Mouse (Mus musculus) MEL (cell line): ENCODE results near the gene Hes1. TPM values are rescaled to one million over a fixed set of nuclear protein-coding genes. Genes with fewer than 3 reads are reported as not detected.

ENCODE experiments used
- DNase-seq: peaks from one replicate; pipeline ENCODE4 v3.0.0; 2011; ENCODE audit warnings: low read depth, low spot score
- H3K27ac ChIP-seq: 2 replicates; pipeline ENCODE4 v1.5.1; 2012; ENCODE audit warnings: low read depth, mild to moderate bottlenecking, control low read depth, low read length, moderate library complexity; ENCODE audit not compliant: control insufficient read depth
- H3K27me3 ChIP-seq, 2 experiments: fragments of 150-350 bp in 1 of 2; sonication (generic) in 1 of 2; 2 replicates each; pipeline ENCODE4 v1.6.1; 2012; ENCODE audit warnings: low read length in 2 of 2, mild to moderate bottlenecking in 2 of 2, improper control_type of control experiment in 1 of 2, moderate library complexity in 1 of 2; ENCODE audit not compliant: insufficient read depth in 2 of 2, control insufficient read depth in 1 of 2
- H3K36me3 ChIP-seq, 2 experiments: 2 replicates each; pipeline ENCODE4 v1.6.1; 2012 to 2014; ENCODE audit warnings: low read length in 2 of 2, improper control_type of control experiment in 1 of 2, inconsistent platforms in 1 of 2, mild to moderate bottlenecking in 1 of 2; ENCODE audit not compliant: insufficient read depth in 2 of 2, control insufficient read depth in 1 of 2
- H3K4me1 ChIP-seq, 2 experiments: fragments of 150-350 bp in 1 of 2; sonication (generic) in 1 of 2; 2 replicates each; pipeline ENCODE4 v1.6.1; 2012; ENCODE audit warnings: low read length in 2 of 2, improper control_type of control experiment in 1 of 2, mild to moderate bottlenecking in 1 of 2; ENCODE audit not compliant: insufficient read depth in 2 of 2, control insufficient read depth in 1 of 2
- H3K4me3 ChIP-seq, 2 experiments: fragments of 150-350 bp in 1 of 2; sonication (generic) in 1 of 2; 2 replicates each; pipeline ENCODE4 v1.5.1; 2012; ENCODE audit warnings: low read depth in 2 of 2, low read length in 2 of 2, mild to moderate bottlenecking in 2 of 2, moderate library complexity in 2 of 2, control low read depth in 1 of 2, improper control_type of control experiment in 1 of 2; ENCODE audit not compliant: control insufficient read depth in 1 of 2, insufficient read depth in 1 of 2
- H3K79me2 ChIP-seq: 2 replicates; pipeline ENCODE4 v1.6.1; 2012; ENCODE audit warnings: mild to moderate bottlenecking, low read length, moderate library complexity; ENCODE audit not compliant: control insufficient read depth, poor library complexity, insufficient read depth
- H3K9ac ChIP-seq: 2 replicates; pipeline ENCODE4 v1.6.1; 2012; ENCODE audit warnings: low read depth, mild to moderate bottlenecking, control low read depth, low read length, moderate library complexity; ENCODE audit not compliant: control insufficient read depth, poor library complexity, severe bottlenecking
- H3K9me3 ChIP-seq: fragments of 150-350 bp; sonication (generic); replicated peaks from 2 replicates; pipeline ENCODE4 v1.6.1; 2012; ENCODE audit warnings: mild to moderate bottlenecking, low read length, improper control_type of control experiment, moderate library complexity; ENCODE audit not compliant: insufficient read depth
- BHLHE40 ChIP-seq: IDR thresholded peaks from 2 replicates; pipeline ENCODE4 v1.6.1; 2012; ENCODE audit warnings: low read depth, mild to moderate bottlenecking, inconsistent platforms, low read length, improper control_type of control experiment, borderline replicate concordance
- CHD1 ChIP-seq: IDR thresholded peaks from 2 replicates; pipeline ENCODE4 v1.6.1; 2012; ENCODE audit warnings: low read depth, mild to moderate bottlenecking, inconsistent platforms, low read length, improper control_type of control experiment
- CTCF ChIP-seq, 3 experiments: IDR thresholded peaks in 2 of 3; conservative IDR thresholded peaks in 1 of 3; 2 replicates each; pipeline ENCODE4 v1.5.1; 2011 to 2012; ENCODE audit warnings: low read length in 3 of 3, low read depth in 2 of 3, mild to moderate bottlenecking in 2 of 3, improper control_type of control experiment in 1 of 3, inconsistent platforms in 1 of 3, mixed read lengths in 1 of 3, moderate library complexity in 1 of 3; ENCODE audit not compliant: control insufficient read depth in 1 of 3, insufficient read depth in 1 of 3, poor library complexity in 1 of 3, severe bottlenecking in 1 of 3
- E2F4 ChIP-seq: IDR thresholded peaks from 2 replicates; pipeline ENCODE4 v1.6.1; 2011; ENCODE audit warnings: low read depth, low read length, improper control_type of control experiment, borderline replicate concordance
- EP300 ChIP-seq, 2 experiments: IDR thresholded peaks; 2 replicates each; pipeline ENCODE4 v1.6.1; 2011; ENCODE audit warnings: improper control_type of control experiment in 2 of 2, low read length in 2 of 2, low read depth in 1 of 2, mild to moderate bottlenecking in 1 of 2
- ETS1 ChIP-seq: IDR thresholded peaks from 2 replicates; pipeline ENCODE4 v1.6.1; 2012; ENCODE audit warnings: low read depth, mild to moderate bottlenecking, inconsistent platforms, low read length, improper control_type of control experiment, moderate library complexity
- GATA1 ChIP-seq: IDR thresholded peaks from 2 replicates; pipeline ENCODE4 v1.6.1; 2011; ENCODE audit warnings: low read depth, low read length, improper control_type of control experiment
- HCFC1 ChIP-seq: IDR thresholded peaks from 2 replicates; pipeline ENCODE4 v1.6.1; 2012; ENCODE audit warnings: low read depth, mild to moderate bottlenecking, inconsistent platforms, low read length, improper control_type of control experiment, moderate library complexity
- JUND ChIP-seq: IDR thresholded peaks from 2 replicates; pipeline ENCODE4 v1.6.1; 2011; ENCODE audit warnings: low read depth, mild to moderate bottlenecking, improper control_type of control experiment, low read length
- MAFK ChIP-seq: IDR thresholded peaks from 2 replicates; pipeline ENCODE4 v1.6.1; 2011; ENCODE audit warnings: low read depth, mild to moderate bottlenecking, low read length, improper control_type of control experiment, borderline replicate concordance
- MAZ ChIP-seq: IDR thresholded peaks from 2 replicates; pipeline ENCODE4 v1.6.1; 2012; ENCODE audit warnings: low read depth, mild to moderate bottlenecking, inconsistent platforms, low read length, improper control_type of control experiment
- MXI1 ChIP-seq: IDR thresholded peaks from 2 replicates; pipeline ENCODE4 v1.6.1; 2011; ENCODE audit warnings: mild to moderate bottlenecking, low read depth, low read length, improper control_type of control experiment
- MYC ChIP-seq: IDR thresholded peaks from 2 replicates; pipeline ENCODE4 v1.6.1; 2011; ENCODE audit warnings: low read depth, mild to moderate bottlenecking, low read length, improper control_type of control experiment, moderate library complexity
- NELFE ChIP-seq: IDR thresholded peaks from 2 replicates; pipeline ENCODE4 v1.6.1; 2011; ENCODE audit warnings: low read depth, low read length, improper control_type of control experiment
- NRF1 ChIP-seq: IDR thresholded peaks from 2 replicates; pipeline ENCODE4 v1.6.1; 2014; ENCODE audit warnings: low read depth, mild to moderate bottlenecking, inconsistent platforms, low read length, improper control_type of control experiment, moderate library complexity; ENCODE audit not compliant: poor library complexity, insufficient read depth, severe bottlenecking
- POLR2AphosphoS2 ChIP-seq: IDR thresholded peaks from 2 replicates; pipeline ENCODE4 v1.6.1; 2011; ENCODE audit warnings: low read length, improper control_type of control experiment
- POLR2AphosphoS5 ChIP-seq: IDR thresholded peaks from 2 replicates; pipeline ENCODE4 v1.6.1; 2012; ENCODE audit warnings: low read depth, borderline replicate concordance, mild to moderate bottlenecking, inconsistent platforms, low read length, moderate library complexity, mixed read lengths
- RCOR1 ChIP-seq: IDR thresholded peaks from 2 replicates; pipeline ENCODE4 v1.6.1; 2012; ENCODE audit warnings: low read depth, mild to moderate bottlenecking, inconsistent platforms, low read length, improper control_type of control experiment
- SMC3 ChIP-seq: IDR thresholded peaks from 2 replicates; pipeline ENCODE4 v1.6.1; 2011; ENCODE audit warnings: low read depth, low read length, improper control_type of control experiment
- TAL1 ChIP-seq: IDR thresholded peaks from 2 replicates; pipeline ENCODE4 v1.6.1; 2012; ENCODE audit warnings: mild to moderate bottlenecking, inconsistent platforms, low read length, moderate library complexity, mixed read lengths
- UBTF ChIP-seq: IDR thresholded peaks from 2 replicates; pipeline ENCODE4 v1.6.1; 2012; ENCODE audit warnings: low read depth, mild to moderate bottlenecking, inconsistent platforms, low read length, improper control_type of control experiment, moderate library complexity, borderline replicate concordance; ENCODE audit not compliant: insufficient read depth
- ZC3H11A ChIP-seq: IDR thresholded peaks from 2 replicates; pipeline ENCODE4 v1.6.1; 2012; ENCODE audit warnings: low read depth, mild to moderate bottlenecking, inconsistent platforms, low read length, improper control_type of control experiment
- ZKSCAN1 ChIP-seq: IDR thresholded peaks from 2 replicates; pipeline ENCODE4 v1.6.1; 2012; ENCODE audit warnings: low read depth, mild to moderate bottlenecking, inconsistent platforms, low read length, improper control_type of control experiment, moderate library complexity
- ZMIZ1 ChIP-seq: IDR thresholded peaks from 2 replicates; pipeline ENCODE4 v1.6.1; 2012; ENCODE audit warnings: low read depth, mild to moderate bottlenecking, inconsistent platforms, low read length, improper control_type of control experiment, moderate library complexity
- ZNF384 ChIP-seq: IDR thresholded peaks from 2 replicates; pipeline ENCODE4 v1.6.1; 2012; ENCODE audit warnings: low read depth, mild to moderate bottlenecking, inconsistent platforms, low read length, improper control_type of control experiment
- polyA plus RNA-seq, 2 experiments: library from polyadenylated mRNA; stranded (reverse) in 1 of 2; unstranded in 1 of 2; fragments of >175 nt in 1 of 2; fragments of >200 nt in 1 of 2; gene quantifications; 2 replicates each; pipeline versions ENCODE4 v1.2.1 to v1.2.4; 2012; ENCODE audit warnings: low replicate concordance in 2 of 2, low read depth in 1 of 2; ENCODE audit not compliant: insufficient read length in 2 of 2, insufficient read depth in 1 of 2, missing spikeins in 1 of 2
- total RNA-seq: library from RNA; depleted of rRNA; stranded (reverse); fragments of 300-350 nt; gene quantifications from 2 replicates; pipeline ENCODE4 v1.2.3, GENCODE M21; 2012

Gene Hes1
- total and polyA plus RNA-seq, 3 experiments, result 2.3 to 3.0 TPM; not detected in 1

DNA sequence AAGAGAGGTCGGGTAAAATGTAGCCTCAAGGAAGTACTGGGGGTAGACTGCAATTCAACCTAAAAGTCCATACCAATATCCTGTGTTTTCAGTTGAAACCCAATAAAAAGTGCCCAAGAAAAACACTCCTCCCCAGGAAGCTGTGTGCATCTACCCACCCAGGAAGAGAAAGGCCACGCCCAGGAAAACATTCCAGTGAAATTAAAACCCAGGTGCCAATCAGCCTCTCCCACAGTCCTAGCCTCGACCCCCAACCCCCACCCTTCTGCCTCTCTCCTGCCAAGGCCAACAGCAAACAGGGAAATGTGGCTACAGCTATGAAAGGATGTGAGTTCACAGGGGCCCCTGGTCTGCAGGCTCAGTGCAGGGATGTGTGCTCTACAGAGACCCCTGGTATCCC is 19.4 kb downstream of the Hes1 start:
- no peak for DNase-seq
- Histone ChIP-seq H3K9ac (no peak overlapping the region), H3K4me1 (no peaks in the 10 kb centered on the region), H3K27me3 (peaks cover 14 to 16% of the 10 kb centered on the region in 2 experiments), H3K9me3 (no peaks in the 10 kb centered on the region), H3K4me3 (no peak overlapping the region), H3K36me3 (no peaks in the 10 kb centered on the region), H3K27ac (no peak overlapping the region), H3K79me2 (no peaks in the 10 kb centered on the region)
- TF ChIP-seq TAL1 (no peak), ETS1 (no peak), CHD1 (no peak), UBTF (no peak), NELFE (no peak), JUND (no peak), SMC3 (no peak), HCFC1 (no peak), E2F4 (no peak), MXI1 (no peak), CTCF (IDR thresholded peaks at IDR 0.05 in 2 of 3, conservative IDR thresholded peaks at IDR 0.05 in 1 of 3; ENCODE audit: control insufficient read depth in 1 of 3, insufficient read depth in 1 of 3, low read depth in 2 of 3, low read length in 3 of 3, poor library complexity in 1 of 3, severe bottlenecking in 1 of 3) (no peak), POLR2AphosphoS2 (no peak), GATA1 (no peak), ZMIZ1 (no peak), BHLHE40 (no peak), NRF1 (no peak), MYC (no peak)

DNA sequence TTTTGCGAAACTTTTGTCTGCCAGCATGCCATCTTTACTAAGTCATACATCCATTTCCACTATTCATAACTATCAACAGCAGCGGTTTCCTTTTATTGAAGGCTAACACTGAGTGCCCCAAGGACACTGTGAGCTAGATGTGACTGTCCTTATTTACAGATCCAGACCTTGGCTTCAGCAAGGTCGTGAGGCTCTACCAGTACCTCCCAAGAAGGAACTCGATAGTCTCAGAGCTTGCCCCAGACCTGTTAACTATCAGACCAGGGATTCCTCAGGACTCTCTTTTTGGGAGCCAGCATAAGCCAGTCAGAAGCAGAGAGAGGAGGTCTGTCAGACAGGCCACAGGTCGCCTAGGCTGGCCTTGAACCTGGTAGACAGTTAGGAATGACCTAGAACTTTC is 24.5 kb downstream of the Hes1 start:
- no peak overlapping the region for H3K27ac ChIP-seq
- no peak for DNase-seq
- no peak overlapping the region for H3K9ac ChIP-seq
- H3K36me3 ChIP-seq, result no peaks in the 10 kb centered on the region
- H3K4me3 ChIP-seq, result no peak overlapping the region
- H3K27me3 ChIP-seq, result peaks cover 21% of the 10 kb centered on the region in 2 experiments
- H3K9me3 ChIP-seq, result no peaks in the 10 kb centered on the region
- H3K79me2 ChIP-seq, result no peaks in the 10 kb centered on the region
- no peaks in the 10 kb centered on the region for H3K4me1 ChIP-seq
- no peak for TF ChIP-seq ZKSCAN1
- TF ChIP-seq POLR2AphosphoS5, result no peak
- TF ChIP-seq MYC, result no peak
- no peak for TF ChIP-seq EP300 (IDR thresholded peaks at IDR 0.05; ENCODE audit: low read depth in 1 of 2, low read length in 2 of 2)
- TF ChIP-seq SMC3, result no peak
- no peak for TF ChIP-seq GATA1
- TF ChIP-seq RCOR1, result no peak
- TF ChIP-seq NELFE, result no peak
- no peak for TF ChIP-seq ZNF384
- TF ChIP-seq MAZ, result no peak
- TF ChIP-seq TAL1, result no peak
- no peak for TF ChIP-seq MAFK
- TF ChIP-seq ZC3H11A, result no peak
